In genomic region chr10:20548833-20549710, GRCm38 (mm10) we compare ENCODE assay signal across 8 mouse cellular contexts.
A peak's percentile ranks its signal among the peaks of the same experiment; 100 is the strongest.
DNase-seq lines count a peak whose midpoint lies in the region; ATAC-seq and TF ChIP-seq lines count a peak whose summit lies in the region.

No protein-coding gene starts in this region.

- H3K4me2 ChIP-seq in forebrain, postnatal 0 days (ENCODE audit: low read depth), result peak overlapping the region; percentile 62
- H3K4me2 ChIP-seq in intestine, embryonic 15.5 days (replicated peaks), result peak overlapping the region; percentile 78
- 0 out of 2 replicates have a peak overlapping the region, but pooled peaks have one; percentile 66 for H3K4me2 ChIP-seq in liver, embryonic 15.5 days

- no peaks in the 10 kb centered on the region for H3K27me3 ChIP-seq in forebrain, postnatal 0 days (ENCODE audit: insufficient read depth, low read length)
- H3K27me3 ChIP-seq in intestine, embryonic 15.5 days (replicated peaks), result no peaks in the 10 kb centered on the region
- peaks cover 13% of the 10 kb centered on the region for H3K27me3 ChIP-seq in liver, embryonic 15.5 days

- H3K9me3 ChIP-seq in forebrain, postnatal 0 days (ENCODE audit: low read length), result no peaks in the 10 kb centered on the region
- H3K9me3 ChIP-seq in intestine, embryonic 15.5 days, result no peaks in the 10 kb centered on the region
- no peaks in the 10 kb centered on the region for H3K9me3 ChIP-seq in liver, embryonic 15.5 days (replicated peaks)

- no peak for TF ChIP-seq CTCF in forebrain, postnatal 0 days (IDR thresholded peaks at IDR 0.05; ENCODE audit: low read depth)

- WGBS in forebrain, postnatal 0 days, result 24% methylated on average over 13 of the region's 13 CpGs
- 50% methylated on average over 13 of the region's 13 CpGs for WGBS in intestine, embryonic 15.5 days
- 51% methylated on average over 13 of the region's 13 CpGs for WGBS in liver, embryonic 15.5 days (ENCODE audit: insufficient replicate concordance)

- intact Hi-C loops in heart, postnatal 25 days (cut with DNase I), result loop anchor here (2.0 to 5.0 kb wide), 2 partner anchors 56 to 173 kb away; no protein-coding TSS in a partner anchor

- H3K36me3 ChIP-seq in forebrain, postnatal 0 days (ENCODE audit: insufficient read depth), result no peaks in the 10 kb centered on the region
- H3K36me3 ChIP-seq in intestine, embryonic 15.5 days, result no peaks in the 10 kb centered on the region
- H3K36me3 ChIP-seq in liver, embryonic 15.5 days (replicated peaks), result no peaks in the 10 kb centered on the region

- H3K4me3 ChIP-seq in forebrain, postnatal 0 days (ENCODE audit: low read depth, low read length), result peak overlapping the region; percentile 35; the same call in 1 of the 2 replicates
- H3K4me3 ChIP-seq in intestine, embryonic 15.5 days (replicated peaks), result 0 out of 2 replicates have a peak overlapping the region, but pooled peaks have one; percentile 39
- no peak overlapping the region for H3K4me3 ChIP-seq in liver, embryonic 15.5 days (replicated peaks)

- peak overlapping the region; percentile 53; the same call in 1 of the 2 replicates for H3K9ac ChIP-seq in forebrain, postnatal 0 days
- H3K9ac ChIP-seq in intestine, embryonic 15.5 days, result 0 out of 2 replicates have a peak overlapping the region, but pooled peaks have one; percentile 39
- H3K9ac ChIP-seq in liver, embryonic 15.5 days, result no peak overlapping the region

- peak overlapping the region; percentile 75 for H3K27ac ChIP-seq in forebrain, postnatal 0 days (ENCODE audit: low read depth, low read length)
- peak overlapping the region; percentile 52 for H3K27ac ChIP-seq in intestine, embryonic 15.5 days
- no peak overlapping the region for H3K27ac ChIP-seq in liver, embryonic 15.5 days (replicated peaks)

- 0 out of 2 replicates have a peak, but pooled peaks cover 5% of the 10 kb centered on the region for H3K4me1 ChIP-seq in forebrain, postnatal 0 days (ENCODE audit: insufficient read depth)
- H3K4me1 ChIP-seq in intestine, embryonic 15.5 days (replicated peaks), result peaks cover 19% of the 10 kb centered on the region
- no peaks in the 10 kb centered on the region for H3K4me1 ChIP-seq in liver, embryonic 15.5 days (replicated peaks)

- DNase-seq in heart, adult 11 months, result peak; percentile 96
- no peak for DNase-seq in heart, postnatal 25 days (ENCODE audit: low spot score)
- DNase-seq in forebrain, postnatal 0 days, result no peak
- peak; percentile 55 for DNase-seq in yolk sac, embryonic 10.5 days (ENCODE audit: low spot score)
- DNase-seq in thymus, postnatal 14 days, result no peak
- DNase-seq in cerebellum, adult 18-20 months, result no peak

- no peak for ATAC-seq in forebrain, postnatal 0 days
- peak; percentile 63 for ATAC-seq in intestine, embryonic 15.5 days
- ATAC-seq in liver, embryonic 15.5 days (ENCODE audit: insufficient read depth), result no peak

Comparison
In these comparisons a context has a peak if more than half of its experiments do, and no peak if none do; other contexts are left out.
1. DNase-seq: peak in heart, adult 11 months (single experiment) and yolk sac, embryonic 10.5 days (single experiment); none in heart, postnatal 25 days (single experiment), forebrain, postnatal 0 days (single experiment), thymus, postnatal 14 days (single experiment) and cerebellum, adult 18-20 months (0 of 2).
2. Peak in every context shown above with its lines, with median percentiles within 50 percentile points of each other: H3K4me2 ChIP-seq.